Mouse (Mus musculus) liver, embryonic 14.5 days (tissue): ENCODE measurements around the gene Zfp750. TPM values are rescaled to one million over a fixed set of nuclear protein-coding genes. Genes with fewer than 3 reads are reported as not detected.

Experiments
- ATAC-seq: fragments of 200-750 bp; cut with Nextera tagmentation; 2 replicates; pipeline ENCODE4 v1.8.0; 2017; ENCODE audit warnings: moderate number of reproducible peaks, mild to moderate bottlenecking, moderate library complexity; ENCODE audit not compliant: insufficient read depth
- DNase-seq, 3 experiments: peaks; one replicate each; pipeline ENCODE4 v3.0.0-alpha.2; 2012 to 2013; ENCODE audit warnings: low read depth in 3 of 3, low spot score in 3 of 3
- H3K27ac ChIP-seq: fragments of 300-500 bp; sonication (generic); 2 replicates; pipeline ENCODE4 v1.5.1; 2014; ENCODE audit warnings: moderate library complexity, mild to moderate bottlenecking, control low read depth, inconsistent platforms
- H3K27me3 ChIP-seq: fragments of 300-500 bp; sonication (generic); 2 replicates; pipeline ENCODE4 v1.6.1; 2014; ENCODE audit warnings: mild to moderate bottlenecking, low read length, moderate library complexity; ENCODE audit not compliant: control insufficient read depth, insufficient read depth
- H3K36me3 ChIP-seq: fragments of 300-500 bp; sonication (generic); replicated peaks from 2 replicates; pipeline ENCODE4 v1.6.1; 2014; ENCODE audit warnings: low read depth; ENCODE audit not compliant: control insufficient read depth, insufficient read depth
- H3K4me1 ChIP-seq, 2 experiments: fragments of 200-500 bp in 1 of 2; fragments of 300-500 bp in 1 of 2; sonication (generic) in 1 of 2; replicated peaks; 2 replicates each; pipeline ENCODE4 v1.6.1; 2012 to 2014; ENCODE audit warnings: antibody characterized with exemption in 1 of 2, inconsistent platforms in 1 of 2, low read length in 1 of 2; ENCODE audit not compliant: control insufficient read depth in 2 of 2, insufficient read depth in 2 of 2
- H3K4me2 ChIP-seq: fragments of 300-500 bp; sonication (generic); 2 replicates; pipeline ENCODE4 v1.6.1; 2014; ENCODE audit warnings: low read depth, mild to moderate bottlenecking, control low read depth, moderate library complexity
- H3K4me3 ChIP-seq, 2 experiments: fragments of 200-500 bp in 1 of 2; fragments of 300-500 bp in 1 of 2; sonication (generic) in 1 of 2; 2 replicates each; pipeline ENCODE4 v1.5.1; 2012 to 2014; ENCODE audit warnings: low read depth in 2 of 2, low read length in 2 of 2, mild to moderate bottlenecking in 2 of 2, control low read depth in 1 of 2, inconsistent platforms in 1 of 2, moderate library complexity in 1 of 2; ENCODE audit not compliant: insufficient read depth in 1 of 2
- H3K9ac ChIP-seq: fragments of 300-500 bp; sonication (generic); replicated peaks from 2 replicates; pipeline ENCODE4 v1.6.1; 2014; ENCODE audit warnings: mild to moderate bottlenecking, control low read depth, moderate library complexity
- H3K9me3 ChIP-seq: fragments of 300-500 bp; sonication (generic); 2 replicates; pipeline ENCODE4 v1.6.1; 2016; ENCODE audit warnings: low read length, mixed read lengths; ENCODE audit not compliant: control insufficient read depth
- CTCF ChIP-seq: IDR thresholded peaks from 2 replicates; pipeline ENCODE4 v1.5.1; 2016; ENCODE audit warnings: antibody characterized with exemption, low read depth, control low read depth
- EP300 ChIP-seq: IDR thresholded peaks from 2 replicates; pipeline ENCODE4 v1.6.1; 2016; ENCODE audit warnings: antibody characterized with exemption, low read depth
- WGBS: fragments of 180-500 bp; shearing (Covaris S2); extraction: QIAGEN DNeasy Blood & Tissue Kit; methylation state at CpG from one replicate; pipeline ENCODE4 v1.1.7; 2014; ENCODE audit not compliant: insufficient replicate concordance; 5-methylcytosine and 5-hydroxymethylcytosine counted together
- polyA plus RNA-seq, 2 experiments: library from polyadenylated mRNA; depleted of rRNA in 1 of 2; stranded (reverse) in 1 of 2; unstranded in 1 of 2; fragments of >200 nt; fragmentation: Nextera tagmentation in 1 of 2; extraction: Ambion mirVana in 1 of 2; gene quantifications; 2 replicates each; pipeline versions ENCODE4 v1.2.1 to v1.2.3; 2012 to 2014

Gene Zfp750
- 0.11 and 0.12 TPM in 2 replicates for polyA plus RNA-seq (2012; rRNA removed)
- 0.23 and 0.24 TPM in 2 replicates for polyA plus RNA-seq (2014; fragmentation: Nextera tagmentation; extraction: Ambion mirVana)

- DNase-seq, result no peak
Observed at GRCm38 (mm10) chr11:121519131-121519530, at the start of gene Zfp750. Zfp750 (minus strand) TSS chr11:121519333.

GRCm38 (mm10) chr11:121564265-121564664, 45.1 kb upstream of the Zfp750 start:
- no peak for TF ChIP-seq EP300
- TF ChIP-seq CTCF, result no peak
- Histone ChIP-seq H3K36me3 (no peaks in the 10 kb centered on the region), H3K9ac (no peak overlapping the region), H3K4me1 (peaks cover 5 to 6% of the 10 kb centered on the region in 2 experiments; a peak in 3 of 4 replicates), H3K27me3 (no peaks in the 10 kb centered on the region), H3K4me2 (no peak overlapping the region), H3K4me3 (no peak overlapping the region), H3K9me3 (no peaks in the 10 kb centered on the region), H3K27ac (no peak overlapping the region)
- ATAC-seq, result no peak
- no peak for DNase-seq
- 85% methylated on average over 4 of the region's 4 CpGs for WGBS

More at GRCm38 (mm10) chr11:121519131-121519530, at the start of gene Zfp750:
- Histone ChIP-seq H3K27me3 (no peaks in the 10 kb centered on the region), H3K9me3 (no peaks in the 10 kb centered on the region), H3K4me1 (peaks cover 0 to 4% of the 10 kb centered on the region in 2 experiments; a peak in 2 of 4 replicates), H3K9ac (no peak within 1 kb of the TSS), H3K4me3 (no peak within 1 kb of the TSS), H3K4me2 (no peak within 1 kb of the TSS; the same call in 1 of the 2 replicates), H3K27ac (no peak within 1 kb of the TSS), H3K36me3 (no peaks in the 10 kb centered on the region)
- no peak for ATAC-seq
- WGBS, result 72% methylated on average over 10 of the region's 10 CpGs
- TF ChIP-seq CTCF (no peak), EP300 (no peak)

- no peaks in the 10 kb centered on the region for H3K27me3 ChIP-seq
- 89% methylated on average over 5 of the region's 5 CpGs for WGBS
- no peak for DNase-seq
- H3K4me1 ChIP-seq, result peaks cover 5 to 6% of the 10 kb centered on the region in 2 experiments; a peak in 3 of 4 replicates
- H3K4me2 ChIP-seq, result no peak overlapping the region
- no peak for ATAC-seq
- H3K4me3 ChIP-seq, result no peak overlapping the region
- H3K27ac ChIP-seq, result no peak overlapping the region
- H3K9ac ChIP-seq, result no peak overlapping the region
- H3K9me3 ChIP-seq, result no peaks in the 10 kb centered on the region
- no peaks in the 10 kb centered on the region for H3K36me3 ChIP-seq
- TF ChIP-seq CTCF, result no peak
- no peak for TF ChIP-seq EP300
Observed at GRCm38 (mm10) chr11:121563312-121563711, 44.2 kb upstream of the Zfp750 start.

GRCm38 (mm10) chr11:121560294-121560663, 41.1 kb upstream of the Zfp750 start:
- Histone ChIP-seq H3K4me3 (no peak overlapping the region), H3K27ac (no peak overlapping the region; the same call in 1 of the 2 replicates), H3K36me3 (no peaks in the 10 kb centered on the region), H3K27me3 (no peaks in the 10 kb centered on the region), H3K4me2 (no peak overlapping the region), H3K9ac (no peak overlapping the region), H3K9me3 (no peaks in the 10 kb centered on the region), H3K4me1 (peaks cover 5 to 6% of the 10 kb centered on the region in 2 experiments; a peak in 3 of 4 replicates)
- WGBS, result 36% methylated on average over 7 of the region's 7 CpGs
- peak; percentile 6; the same call in 1 of the 2 replicates for ATAC-seq
- no peak for DNase-seq
- TF ChIP-seq EP300, result no peak
- peak; percentile 40 for TF ChIP-seq CTCF

GRCm38 (mm10) chr11:121559527-121560293, 40.6 kb upstream of the Zfp750 start:
- peak overlapping the region; percentile 31 for H3K27ac ChIP-seq

More at GRCm38 (mm10) chr11:121559527-121560293, 40.6 kb upstream of the Zfp750 start:
- no peaks in the 10 kb centered on the region for H3K36me3 ChIP-seq
- ATAC-seq (peak; percentile 73), DNase-seq (no peak)
- no peak overlapping the region for H3K4me2 ChIP-seq
- no peak overlapping the region for H3K4me3 ChIP-seq
- peaks cover 5 to 6% of the 10 kb centered on the region in 2 experiments; a peak in 3 of 4 replicates for H3K4me1 ChIP-seq
- no peaks in the 10 kb centered on the region for H3K27me3 ChIP-seq
- 12% methylated on average over 4 of the region's 4 CpGs for WGBS
- TF ChIP-seq EP300, result no peak; the same call in 1 of the 2 replicates
- no peak for TF ChIP-seq CTCF
- no peak overlapping the region for H3K9ac ChIP-seq
- H3K9me3 ChIP-seq, result no peaks in the 10 kb centered on the region
